Comparison of ENCODE assay signal across 12 mouse cellular contexts in the genomic region with DNA sequence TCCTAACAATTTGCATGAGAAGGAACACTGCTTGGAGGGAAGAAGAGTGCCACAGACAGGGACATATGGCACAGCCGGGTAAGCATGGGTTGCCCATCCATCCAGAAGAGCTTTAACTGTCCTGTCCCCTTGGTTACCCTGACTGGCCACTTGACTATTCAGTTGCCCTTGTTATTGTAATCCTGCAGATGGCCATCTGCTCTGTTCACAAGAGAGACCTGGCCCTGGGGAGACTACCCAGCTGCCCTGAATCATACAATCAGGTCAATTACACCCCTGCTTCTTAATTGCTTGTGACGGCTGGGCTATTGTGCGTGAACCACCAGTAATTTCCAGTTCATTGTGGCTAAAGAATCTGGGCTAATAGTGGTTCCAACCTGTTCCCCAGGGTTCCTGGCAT. TPM values are rescaled to one million over a fixed set of nuclear protein-coding genes. Genes with fewer than 3 reads are reported as not detected.
A peak's percentile ranks its signal among the peaks of the same experiment; 100 is the strongest.
DNase-seq lines count a peak whose midpoint lies in the region; ATAC-seq and TF ChIP-seq lines count a peak whose summit lies in the region.
"Had no signal": no experiment of that assay in that cellular context is flagged by ENCODE, and none has a peak within 500 bp of the region (broad histone marks: within the 10 kb centered on the region; RNA-seq: fewer than 3 reads in every experiment).

No protein-coding gene starts in this region.

- DNase-seq in brain, embryonic 18.5 days (ENCODE audit: low read depth, low spot score), result peak; percentile 37
- peak; percentile 76 to 83 for DNase-seq in cerebellum, postnatal 14 days
- no peak for DNase-seq in heart, adult 11 months
- no peak for DNase-seq in left cerebral cortex, adult 2 months (ENCODE audit: extremely low spot score in 1 of 2, low spot score in 2 of 2)
- no peak for DNase-seq in spleen, postnatal 36 days (ENCODE audit: low spot score in 2 of 2)
- DNase-seq: right cerebral cortex, postnatal 14 days had no signal

- H3K4me2 ChIP-seq in forebrain, embryonic 15.5 days (replicated peaks), result no peak overlapping the region
- H3K4me2 ChIP-seq in midbrain, embryonic 16.5 days (ENCODE audit: low read length), result no peak overlapping the region
- H3K4me2 ChIP-seq: lung, embryonic 15.5 days had no signal

- WGBS in forebrain, embryonic 15.5 days, result 7% methylated on average over 3 of the region's 3 CpGs
- 11% methylated on average over 3 of the region's 3 CpGs for WGBS in midbrain, embryonic 16.5 days

- H3K27me3 ChIP-seq in forebrain, embryonic 15.5 days, result no peaks in the 10 kb centered on the region
- no peaks in the 10 kb centered on the region for H3K27me3 ChIP-seq in midbrain, embryonic 16.5 days (ENCODE audit: control insufficient read depth, insufficient read depth, low read depth, low read length)
- H3K27me3 ChIP-seq: lung, embryonic 15.5 days had no signal

- H3K9me3 ChIP-seq in forebrain, embryonic 15.5 days, result no peaks in the 10 kb centered on the region
- H3K9me3 ChIP-seq in midbrain, embryonic 16.5 days (replicated peaks; ENCODE audit: control insufficient read depth, low read length, poor library complexity, severe bottlenecking), result no peaks in the 10 kb centered on the region
- H3K9me3 ChIP-seq: lung, embryonic 15.5 days had no signal

- TF ChIP-seq CTCF in left cerebral cortex, adult 2 months (IDR thresholded peaks at IDR 0.05), result no peak

- peak overlapping the region; percentile 9; the same call in 1 of the 2 replicates for H3K27ac ChIP-seq in forebrain, embryonic 15.5 days (replicated peaks)
- no peak overlapping the region for H3K27ac ChIP-seq in midbrain, embryonic 16.5 days (ENCODE audit: low read length)
- H3K27ac ChIP-seq in left cerebral cortex, adult 2 months, result no peak overlapping the region
- H3K27ac ChIP-seq: lung, embryonic 15.5 days had no signal

- H3K4me3 ChIP-seq in forebrain, embryonic 15.5 days, result no peak overlapping the region
- H3K4me3 ChIP-seq in midbrain, embryonic 16.5 days (ENCODE audit: low read depth, low read length), result no peak overlapping the region
- no peak overlapping the region for H3K4me3 ChIP-seq in left cerebral cortex, adult 2 months
- H3K4me3 ChIP-seq: lung, embryonic 15.5 days had no signal

- no peaks in the 10 kb centered on the region for H3K36me3 ChIP-seq in forebrain, embryonic 15.5 days
- H3K36me3 ChIP-seq in midbrain, embryonic 16.5 days (ENCODE audit: control insufficient read depth, insufficient read depth, low read length), result no peaks in the 10 kb centered on the region
- H3K36me3 ChIP-seq: lung, embryonic 15.5 days had no signal

- H3K4me1 ChIP-seq in forebrain, embryonic 15.5 days, result peaks cover 6% of the 10 kb centered on the region
- H3K4me1 ChIP-seq in midbrain, embryonic 16.5 days (ENCODE audit: control insufficient read depth, insufficient read depth, low read length), result no peaks in the 10 kb centered on the region
- H3K4me1 ChIP-seq: lung, embryonic 15.5 days had no signal

- no peak overlapping the region for H3K9ac ChIP-seq in forebrain, embryonic 15.5 days (replicated peaks)
- no peak overlapping the region for H3K9ac ChIP-seq in midbrain, embryonic 16.5 days (ENCODE audit: low read depth, low read length)
- H3K9ac ChIP-seq: lung, embryonic 15.5 days had no signal

- ATAC-seq in forebrain, embryonic 15.5 days (replicated peaks), result peak; percentile 98
- ATAC-seq in midbrain, embryonic 16.5 days, result peak; percentile 93
- no peak for ATAC-seq in erythroblast, adult 5-6 weeks (replicated peaks; ENCODE audit: low FRiP score, poor library complexity, severe bottlenecking)

- intact Hi-C loops in left cerebral cortex, adult 2 months (cut with DNase I), result no loop called here

RNA-seq across cellular contexts. Expression of gene Gm11232, which starts 7.3 kb away (rescaled TPM):
- polyA plus RNA-seq in forebrain, embryonic 15.5 days (2015; fragmentation: Nextera tagmentation; extraction: Ambion mirVana), result not detected in 2 replicates
- not detected in 2 replicates for polyA plus RNA-seq in midbrain, embryonic 16.5 days (2015; fragmentation: Nextera tagmentation; extraction: Ambion mirVana)
- total RNA-seq in left cerebral cortex, adult 2 months (2021), result not detected
- total RNA-seq in erythroblast, adult 5-6 weeks (2015; ENCODE audit: low replicate concordance), result not detected in 2 replicates
- total RNA-seq in erythroblast, adult 5-6 weeks (2017; ENCODE audit: low replicate concordance), result not detected in 2 replicates
- total RNA-seq: gastrocnemius, adult 18-20 months; left cerebral cortex, postnatal 14 days had no signal

Comparison
In these comparisons a context has a peak if more than half of its experiments do, and no peak if none do; other contexts are left out.
1. DNase-seq: peak in brain, embryonic 18.5 days (single experiment) and cerebellum, postnatal 14 days (2 of 2); none in heart, adult 11 months (single experiment), left cerebral cortex, adult 2 months (0 of 2) and spleen, postnatal 36 days (0 of 2).